Mouse (Mus musculus) MEL (cell line): ENCODE data around the gene Serpinb6d. TPM values are rescaled to one million over a fixed set of nuclear protein-coding genes. Genes with fewer than 3 reads are reported as not detected.

ENCODE experiments used
- DNase-seq: peaks from one replicate; pipeline ENCODE4 v3.0.0; 2011; ENCODE audit warnings: low read depth, low spot score
- H3K27ac ChIP-seq: 2 replicates; pipeline ENCODE4 v1.5.1; 2012; ENCODE audit warnings: low read depth, mild to moderate bottlenecking, control low read depth, low read length, moderate library complexity; ENCODE audit not compliant: control insufficient read depth
- H3K27me3 ChIP-seq, 2 experiments: fragments of 150-350 bp in 1 of 2; sonication (generic) in 1 of 2; 2 replicates each; pipeline ENCODE4 v1.6.1; 2012; ENCODE audit warnings: low read length in 2 of 2, mild to moderate bottlenecking in 2 of 2, improper control_type of control experiment in 1 of 2, moderate library complexity in 1 of 2; ENCODE audit not compliant: insufficient read depth in 2 of 2, control insufficient read depth in 1 of 2
- H3K36me3 ChIP-seq, 2 experiments: 2 replicates each; pipeline ENCODE4 v1.6.1; 2012 to 2014; ENCODE audit warnings: low read length in 2 of 2, improper control_type of control experiment in 1 of 2, inconsistent platforms in 1 of 2, mild to moderate bottlenecking in 1 of 2; ENCODE audit not compliant: insufficient read depth in 2 of 2, control insufficient read depth in 1 of 2
- H3K4me1 ChIP-seq, 2 experiments: fragments of 150-350 bp in 1 of 2; sonication (generic) in 1 of 2; 2 replicates each; pipeline ENCODE4 v1.6.1; 2012; ENCODE audit warnings: low read length in 2 of 2, improper control_type of control experiment in 1 of 2, mild to moderate bottlenecking in 1 of 2; ENCODE audit not compliant: insufficient read depth in 2 of 2, control insufficient read depth in 1 of 2
- H3K4me3 ChIP-seq, 2 experiments: fragments of 150-350 bp in 1 of 2; sonication (generic) in 1 of 2; 2 replicates each; pipeline ENCODE4 v1.5.1; 2012; ENCODE audit warnings: low read depth in 2 of 2, low read length in 2 of 2, mild to moderate bottlenecking in 2 of 2, moderate library complexity in 2 of 2, control low read depth in 1 of 2, improper control_type of control experiment in 1 of 2; ENCODE audit not compliant: control insufficient read depth in 1 of 2, insufficient read depth in 1 of 2
- H3K79me2 ChIP-seq: 2 replicates; pipeline ENCODE4 v1.6.1; 2012; ENCODE audit warnings: mild to moderate bottlenecking, low read length, moderate library complexity; ENCODE audit not compliant: control insufficient read depth, poor library complexity, insufficient read depth
- H3K9ac ChIP-seq: 2 replicates; pipeline ENCODE4 v1.6.1; 2012; ENCODE audit warnings: low read depth, mild to moderate bottlenecking, control low read depth, low read length, moderate library complexity; ENCODE audit not compliant: control insufficient read depth, poor library complexity, severe bottlenecking
- H3K9me3 ChIP-seq: fragments of 150-350 bp; sonication (generic); replicated peaks from 2 replicates; pipeline ENCODE4 v1.6.1; 2012; ENCODE audit warnings: mild to moderate bottlenecking, low read length, improper control_type of control experiment, moderate library complexity; ENCODE audit not compliant: insufficient read depth
- CHD2 ChIP-seq: IDR thresholded peaks from 2 replicates; pipeline ENCODE4 v1.6.1; 2011; ENCODE audit warnings: low read length, improper control_type of control experiment
- EP300 ChIP-seq, 2 experiments: IDR thresholded peaks; 2 replicates each; pipeline ENCODE4 v1.6.1; 2011; ENCODE audit warnings: improper control_type of control experiment in 2 of 2, low read length in 2 of 2, low read depth in 1 of 2, mild to moderate bottlenecking in 1 of 2
- MAFK ChIP-seq: IDR thresholded peaks from 2 replicates; pipeline ENCODE4 v1.6.1; 2011; ENCODE audit warnings: low read depth, mild to moderate bottlenecking, low read length, improper control_type of control experiment, borderline replicate concordance
- MAZ ChIP-seq: IDR thresholded peaks from 2 replicates; pipeline ENCODE4 v1.6.1; 2012; ENCODE audit warnings: low read depth, mild to moderate bottlenecking, inconsistent platforms, low read length, improper control_type of control experiment
- MEF2A ChIP-seq: IDR thresholded peaks from 2 replicates; pipeline ENCODE4 v1.6.1; 2014; ENCODE audit warnings: low read depth, mild to moderate bottlenecking, inconsistent platforms, low read length, improper control_type of control experiment; ENCODE audit not compliant: poor library complexity, insufficient replicate concordance, severe bottlenecking; ENCODE audit errors: extremely low read depth
- MXI1 ChIP-seq: IDR thresholded peaks from 2 replicates; pipeline ENCODE4 v1.6.1; 2011; ENCODE audit warnings: mild to moderate bottlenecking, low read depth, low read length, improper control_type of control experiment
- USF1 ChIP-seq: IDR thresholded peaks from 2 replicates; pipeline ENCODE4 v1.6.1; 2014; ENCODE audit warnings: low read depth, mild to moderate bottlenecking, inconsistent platforms, low read length, improper control_type of control experiment, moderate library complexity
- ZC3H11A ChIP-seq: IDR thresholded peaks from 2 replicates; pipeline ENCODE4 v1.6.1; 2012; ENCODE audit warnings: low read depth, mild to moderate bottlenecking, inconsistent platforms, low read length, improper control_type of control experiment
- polyA plus RNA-seq, 2 experiments: library from polyadenylated mRNA; stranded (reverse) in 1 of 2; unstranded in 1 of 2; fragments of >175 nt in 1 of 2; fragments of >200 nt in 1 of 2; gene quantifications; 2 replicates each; pipeline versions ENCODE4 v1.2.1 to v1.2.4; 2012; ENCODE audit warnings: low replicate concordance in 2 of 2, low read depth in 1 of 2; ENCODE audit not compliant: insufficient read length in 2 of 2, insufficient read depth in 1 of 2, missing spikeins in 1 of 2
- total RNA-seq: library from RNA; depleted of rRNA; stranded (reverse); fragments of 300-350 nt; gene quantifications from 2 replicates; pipeline ENCODE4 v1.2.3, GENCODE M21; 2012; rRNA removed

Gene Serpinb6d
- total and polyA plus RNA-seq, 3 experiments = not detected

GRCm38 (mm10) chr13:33662550-33662949 lies 1.3 kb downstream of the Serpinb6d start:
- Histone ChIP-seq H3K4me3 (no peak overlapping the region), H3K4me1 (no peaks in the 10 kb centered on the region), H3K36me3 (no peaks in the 10 kb centered on the region), H3K9ac (no peak overlapping the region), H3K9me3 (no peaks in the 10 kb centered on the region), H3K27me3 (no peaks in the 10 kb centered on the region), H3K79me2 (no peaks in the 10 kb centered on the region), H3K27ac (no peak overlapping the region)
- no peak for DNase-seq
- TF ChIP-seq MEF2A (no peak), MAFK (no peak), ZC3H11A (no peak), EP300 (IDR thresholded peaks at IDR 0.05; ENCODE audit: low read depth in 1 of 2, low read length in 2 of 2) (no peak), CHD2 (no peak), MXI1 (no peak), USF1 (no peak)

DNA sequence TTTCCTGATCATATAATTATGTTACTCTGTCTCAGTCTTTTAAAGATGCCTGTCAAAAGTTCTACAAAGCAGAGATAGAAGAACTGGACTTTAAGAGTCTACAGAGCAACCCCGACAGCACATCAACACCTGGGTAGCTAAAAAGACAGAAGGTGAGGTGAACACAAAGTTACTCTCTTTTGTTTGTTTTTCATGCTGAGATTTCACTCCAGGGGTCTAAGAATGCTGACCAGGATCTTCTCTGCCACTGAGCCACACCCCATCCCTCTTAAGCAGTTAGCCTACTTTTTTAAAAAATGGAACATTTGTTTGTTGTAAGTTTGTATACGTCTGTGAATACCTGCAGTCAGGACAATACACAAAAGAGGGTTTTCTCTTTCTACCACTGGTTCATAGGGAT lies 59.1 kb downstream of the Serpinb6d start:
- Histone ChIP-seq H3K36me3 (no peaks in the 10 kb centered on the region), H3K4me1 (no peaks in the 10 kb centered on the region), H3K79me2 (no peaks in the 10 kb centered on the region), H3K9me3 (no peaks in the 10 kb centered on the region), H3K27me3 (no peaks in the 10 kb centered on the region), H3K9ac (no peak overlapping the region), H3K4me3 (no peak overlapping the region), H3K27ac (no peak overlapping the region)
- TF ChIP-seq MAZ = no peak
- DNase-seq = no peak

Other genes starting within 250 kb of the Serpinb6d start
- gene Serpinb9g, start 176.6 kb upstream of the Serpinb6d start, total RNA-seq = not detected in 2 replicates
- not detected for gene Serpinb9g, start 176.6 kb upstream of the Serpinb6d start, polyA plus RNA-seq
- not detected in 2 replicates for gene Serpinb6e, start 182.0 kb downstream of the Serpinb6d start, total RNA-seq
- gene Serpinb6e, start 182.0 kb downstream of the Serpinb6d start, polyA plus RNA-seq = not detected
- gene Serpinb6c, start 244.3 kb downstream of the Serpinb6d start, total RNA-seq = not detected in 2 replicates
- gene Serpinb6c, start 244.3 kb downstream of the Serpinb6d start, polyA plus RNA-seq = not detected